Mouse (Mus musculus): ENCODE results near the gene Slc7a1. TPM values are rescaled to one million over a fixed set of nuclear protein-coding genes. Genes with fewer than 3 reads are reported as not detected.

Gene Slc7a1
- total RNA-seq, 2 experiments from 2014 or later = 1.3 to 2.2 TPM

DNA sequence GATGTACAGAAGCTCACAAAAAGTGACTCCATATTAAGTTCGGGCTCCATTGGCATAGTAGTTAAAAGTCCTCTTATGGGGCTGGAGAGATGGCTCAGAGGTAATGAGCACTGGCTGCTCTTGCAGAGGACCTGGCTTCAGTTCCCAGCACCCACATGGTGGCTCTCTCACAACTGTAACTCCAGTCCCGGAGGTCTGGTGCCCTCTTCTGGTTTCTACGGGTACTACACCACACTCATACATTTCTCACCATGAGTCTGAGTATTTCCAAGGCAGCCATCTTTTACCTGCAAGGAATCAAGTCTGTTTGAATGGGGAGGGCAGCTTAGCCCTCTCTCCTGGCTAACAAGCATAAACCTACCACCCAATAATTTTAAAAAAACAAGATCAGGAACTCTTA, 30.5 kb downstream of the Slc7a1 start:
- no peak for DNase-seq (ENCODE audit: low spot score)

DNA sequence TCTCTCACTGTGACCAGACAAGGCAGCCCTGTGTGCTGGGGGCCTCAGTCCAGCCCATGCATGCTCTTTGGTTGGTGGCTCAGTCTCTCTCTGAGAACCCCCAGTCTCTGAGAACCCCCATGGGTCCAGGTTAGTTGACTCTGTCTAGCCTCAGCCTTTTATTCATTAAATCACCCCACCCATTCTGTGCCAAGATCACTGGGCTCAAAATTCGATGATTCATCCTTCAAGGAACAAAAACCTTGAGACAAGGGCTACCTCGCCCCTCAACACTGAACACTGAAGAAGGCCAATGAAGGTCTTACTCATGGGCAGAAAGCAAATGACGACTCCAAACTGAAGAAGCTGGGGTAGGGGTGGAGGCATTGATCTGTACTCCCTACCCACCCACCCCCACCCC, 31.9 kb downstream of the Slc7a1 start:
- DNase-seq (ENCODE audit: low spot score) = no peak

DNA sequence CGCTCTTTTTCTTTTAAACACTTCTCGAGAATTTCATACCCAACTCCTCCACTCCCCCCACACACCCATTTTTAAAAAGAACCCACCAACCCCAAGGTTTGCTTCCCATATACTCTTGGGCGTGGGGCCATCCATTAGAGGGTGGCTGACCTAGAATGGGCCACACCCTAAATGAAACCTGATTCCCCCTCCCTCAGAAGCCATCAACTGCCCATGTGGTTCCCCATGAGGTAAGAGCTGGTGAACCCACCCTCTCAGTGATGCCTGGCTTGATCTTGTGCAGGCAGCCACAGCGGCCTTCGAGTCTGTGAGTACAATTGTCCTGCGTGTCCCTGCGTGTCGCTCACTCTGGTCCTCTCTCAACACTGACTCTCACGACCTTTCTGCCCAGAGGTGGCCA, 33.2 kb downstream of the Slc7a1 start:
- DNase-seq (ENCODE audit: low spot score) = no peak

DNA sequence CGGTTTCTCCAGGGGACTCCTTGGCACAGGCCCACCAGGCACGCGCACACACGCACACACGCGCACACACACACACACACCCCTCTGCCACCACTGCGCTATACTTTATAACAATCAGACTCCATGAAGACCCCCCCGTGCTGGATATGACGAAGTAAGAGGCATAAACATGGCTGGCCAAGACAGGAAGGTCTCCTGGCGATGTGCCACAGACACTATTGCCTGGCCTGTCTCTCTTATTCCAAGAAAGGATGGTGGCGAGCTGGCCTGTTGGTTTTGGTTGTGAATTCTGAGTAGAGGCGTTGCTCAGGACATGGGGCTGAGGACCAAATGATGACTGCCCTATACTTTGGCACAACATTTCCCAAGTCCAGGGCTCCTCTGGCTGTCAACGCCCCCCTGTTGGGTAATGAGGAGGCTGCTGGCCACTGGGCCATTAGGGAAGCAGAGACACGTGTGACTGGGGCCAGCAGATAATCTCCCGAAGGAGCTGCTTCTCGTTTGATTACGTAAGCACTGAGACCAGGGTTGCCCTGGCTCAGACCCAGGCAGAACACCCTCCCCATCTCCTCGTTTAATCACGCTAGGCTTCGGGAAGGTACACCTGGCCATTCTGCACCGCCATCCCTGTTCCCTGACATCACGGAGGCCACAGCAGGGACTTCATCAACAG, 36.1 kb downstream of the Slc7a1 start:
- no peak for DNase-seq (ENCODE audit: low spot score)

DNA sequence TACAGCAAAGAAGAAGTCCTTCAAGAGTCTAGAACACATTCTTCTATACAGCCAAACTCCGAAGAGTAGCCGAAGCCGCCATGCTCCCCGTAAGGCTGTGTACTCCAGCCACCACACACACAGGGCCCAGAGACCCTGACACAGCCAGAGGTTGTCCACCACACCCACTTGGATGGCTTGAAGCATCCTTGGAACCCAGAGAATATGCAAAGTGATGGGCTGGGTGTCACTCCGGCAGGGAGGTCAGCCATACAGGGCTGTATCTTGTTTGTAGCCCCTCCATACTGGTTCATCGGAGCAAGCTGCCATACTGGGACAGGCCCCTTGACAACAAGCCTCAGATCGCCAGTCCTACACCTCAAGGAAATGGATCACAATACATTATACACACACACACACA, 37.4 kb downstream of the Slc7a1 start:
- DNase-seq (ENCODE audit: low spot score) = no peak

DNA sequence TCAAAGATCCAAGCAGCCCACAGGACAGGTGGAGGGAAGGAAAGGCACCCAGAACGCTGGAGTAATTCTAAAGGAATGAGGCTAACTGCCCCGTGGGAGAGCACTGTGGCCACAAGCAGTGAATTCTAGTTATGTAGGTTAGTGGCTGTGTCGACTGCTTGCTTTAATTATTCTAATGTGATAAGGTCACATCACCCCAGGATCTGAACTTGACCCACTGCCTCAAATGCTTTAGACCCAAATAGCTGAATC, 38.0 kb downstream of the Slc7a1 start:
- no peak for DNase-seq (ENCODE audit: low spot score)

DNA sequence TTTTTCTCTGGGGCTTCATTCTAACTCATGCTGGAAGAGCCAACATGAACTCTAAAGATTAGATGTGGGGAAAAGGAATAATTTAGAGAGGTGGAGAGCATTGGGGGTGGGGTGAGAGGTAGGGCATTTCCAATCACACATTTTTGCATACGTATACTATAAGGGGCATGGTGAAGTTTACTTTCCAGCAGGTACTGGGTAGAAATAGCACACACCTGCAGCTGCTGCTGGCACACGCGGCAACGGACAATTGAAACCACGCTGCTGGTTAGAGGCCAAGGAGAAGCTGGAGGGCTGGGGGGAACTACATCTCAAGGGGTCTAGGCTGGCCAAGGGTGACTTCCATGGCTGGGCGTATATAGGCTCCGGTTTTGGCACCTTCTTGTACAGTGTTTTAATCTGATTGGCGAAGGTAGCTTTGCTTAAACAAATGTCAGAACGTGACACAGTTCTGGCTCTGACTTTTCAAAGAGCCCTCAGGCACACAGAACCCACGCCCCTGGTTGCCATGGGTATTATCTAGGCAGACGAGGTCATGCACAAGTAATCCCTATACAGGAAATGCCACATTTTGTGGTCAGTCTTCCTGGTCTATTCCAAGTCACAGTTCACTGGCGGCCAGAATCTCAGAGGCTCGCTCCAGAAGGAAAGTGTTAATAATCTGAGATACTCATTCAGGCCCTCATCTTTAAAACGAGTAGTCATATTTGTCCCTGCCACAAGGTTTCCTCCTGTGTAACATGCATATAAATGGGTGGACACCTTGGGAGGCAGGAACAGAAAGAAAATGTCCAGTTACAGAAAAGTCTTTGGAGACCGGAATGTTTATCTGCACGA, 38.6 kb downstream of the Slc7a1 start:
- no peak for DNase-seq (ENCODE audit: low spot score)

DNA sequence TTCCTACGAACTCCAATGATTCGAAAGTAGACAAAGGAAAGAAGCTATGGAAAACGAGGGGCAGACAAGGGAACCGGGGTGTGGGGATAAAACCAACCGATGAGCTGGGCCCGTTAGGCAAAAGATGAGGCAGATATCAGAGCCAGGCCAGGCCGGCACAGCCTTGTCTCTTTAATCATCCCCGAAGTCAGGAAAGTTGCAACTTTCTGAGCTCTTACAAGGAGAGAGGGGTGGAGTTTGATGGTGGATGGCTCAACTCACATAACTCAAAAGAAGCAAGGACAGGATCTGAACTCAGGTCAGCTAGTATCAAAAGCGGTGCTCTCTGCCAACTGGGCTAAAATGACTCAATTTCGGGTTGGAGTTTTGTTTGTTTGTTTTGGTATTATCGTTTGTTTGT, 40.6 kb downstream of the Slc7a1 start:
- DNase-seq (ENCODE audit: low spot score) = no peak

DNA sequence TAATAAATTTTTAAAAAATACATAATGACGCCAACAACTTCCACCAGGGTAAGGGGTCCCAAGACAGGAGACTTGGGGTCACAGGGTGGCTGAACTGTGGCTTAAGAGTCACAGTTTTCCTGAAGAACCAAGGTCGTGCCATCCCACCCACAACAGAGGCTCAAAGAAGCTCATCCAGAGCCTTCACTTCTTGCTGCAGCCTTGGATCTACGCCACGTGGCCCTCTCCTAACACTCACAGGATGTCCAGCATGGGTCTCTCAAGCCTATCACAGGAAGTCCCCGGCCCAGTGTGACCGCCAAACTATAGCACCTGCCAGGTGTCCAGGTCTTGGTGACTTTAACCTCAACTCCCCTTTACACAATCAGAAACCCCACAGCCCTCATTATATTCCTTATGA, 42.5 kb downstream of the Slc7a1 start:
- DNase-seq (ENCODE audit: low spot score) = no peak

DNA sequence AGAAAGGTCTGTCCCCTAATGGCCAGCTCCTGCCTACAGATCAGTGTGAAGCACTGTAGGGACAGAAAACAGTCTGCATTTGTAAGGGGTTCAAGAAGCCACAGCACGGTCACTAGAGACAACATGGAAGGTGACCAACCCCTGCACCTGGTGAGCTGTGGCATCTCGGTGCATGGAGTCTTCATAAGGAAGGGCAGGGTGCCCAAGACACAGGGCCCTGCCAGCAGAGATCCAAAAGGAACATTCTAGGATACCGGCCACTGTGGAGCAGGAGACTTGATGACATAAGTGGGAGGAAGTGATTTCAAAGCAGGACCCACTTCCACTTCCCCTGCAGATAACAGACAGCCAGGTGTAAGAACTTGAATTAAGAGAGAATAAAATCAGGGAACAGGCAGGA, 43.9 kb downstream of the Slc7a1 start:
- DNase-seq (ENCODE audit: low spot score) = no peak

DNA sequence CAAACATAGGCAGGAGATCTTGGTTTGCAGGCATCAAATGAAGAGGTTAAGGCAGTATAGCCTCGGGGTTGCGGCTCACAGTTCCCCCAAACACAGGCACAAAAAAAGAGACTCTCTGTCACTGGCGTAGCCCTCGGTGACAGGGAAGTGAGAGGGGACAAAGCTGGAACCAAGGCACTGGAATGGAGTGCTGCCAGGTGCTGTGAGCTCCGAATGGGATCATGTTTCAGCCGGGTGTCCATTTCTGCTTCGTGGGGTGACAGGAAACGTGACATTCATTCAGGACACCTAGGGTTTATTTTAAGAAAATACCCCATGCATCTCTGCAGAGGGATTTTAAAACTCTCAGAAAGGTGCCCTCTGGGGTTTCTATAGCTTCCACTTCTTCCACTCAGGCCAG, 45.2 kb downstream of the Slc7a1 start:
- DNase-seq (ENCODE audit: low spot score) = no peak

DNA sequence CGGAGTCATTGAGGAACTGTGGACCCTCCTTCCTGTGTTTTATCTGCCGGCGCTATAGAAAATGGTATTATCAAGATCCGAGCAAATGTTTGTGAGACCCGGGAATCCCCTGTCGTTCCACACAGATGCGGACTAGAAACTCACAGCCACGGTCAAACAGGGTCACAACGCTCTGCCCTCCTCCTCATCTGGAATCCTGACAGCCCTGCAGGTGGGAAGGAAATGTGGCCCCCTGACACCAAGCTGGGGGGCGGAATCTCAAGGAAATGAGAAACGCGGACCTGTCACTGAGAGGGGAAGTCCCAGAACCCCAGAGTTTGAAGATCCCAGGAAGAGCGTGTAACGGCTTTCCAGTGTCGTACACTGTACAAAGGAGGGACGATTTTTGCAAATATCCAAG, 46.3 kb downstream of the Slc7a1 start:
- no peak for DNase-seq (ENCODE audit: low spot score)

DNA sequence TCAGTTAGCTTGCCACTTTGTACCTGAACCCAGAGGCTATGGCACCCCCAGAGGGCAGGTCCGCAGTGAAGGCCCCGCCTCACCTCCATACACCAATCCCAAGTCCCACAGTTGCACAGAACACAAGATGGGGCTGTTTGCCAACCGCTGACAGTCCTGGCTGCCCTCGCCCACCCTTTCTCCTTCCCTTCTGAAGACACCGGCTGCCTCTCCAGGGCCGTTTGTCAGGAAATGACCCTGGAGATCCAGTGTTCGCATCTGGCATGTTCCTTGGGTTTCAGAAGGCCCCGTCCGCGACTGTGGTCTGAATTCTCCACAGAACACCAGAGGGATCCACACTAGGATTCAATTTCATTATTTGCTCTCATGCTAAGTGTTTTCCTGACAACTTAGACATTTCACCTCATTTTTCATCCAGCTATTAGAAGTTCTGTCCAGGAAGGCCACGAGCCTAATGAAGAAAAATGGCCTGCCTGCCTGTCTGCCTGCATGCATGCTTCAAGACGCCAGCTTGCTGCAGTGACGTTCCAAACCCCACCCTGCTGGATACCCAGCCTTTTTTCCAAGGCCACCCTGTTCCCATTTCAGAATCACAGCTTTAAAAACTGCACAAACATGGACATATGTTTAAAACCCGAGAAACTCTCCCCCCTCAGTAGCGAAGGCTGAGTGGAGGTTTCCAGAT, 50.2 kb downstream of the Slc7a1 start:
- DNase-seq (ENCODE audit: low spot score) = no peak

DNA sequence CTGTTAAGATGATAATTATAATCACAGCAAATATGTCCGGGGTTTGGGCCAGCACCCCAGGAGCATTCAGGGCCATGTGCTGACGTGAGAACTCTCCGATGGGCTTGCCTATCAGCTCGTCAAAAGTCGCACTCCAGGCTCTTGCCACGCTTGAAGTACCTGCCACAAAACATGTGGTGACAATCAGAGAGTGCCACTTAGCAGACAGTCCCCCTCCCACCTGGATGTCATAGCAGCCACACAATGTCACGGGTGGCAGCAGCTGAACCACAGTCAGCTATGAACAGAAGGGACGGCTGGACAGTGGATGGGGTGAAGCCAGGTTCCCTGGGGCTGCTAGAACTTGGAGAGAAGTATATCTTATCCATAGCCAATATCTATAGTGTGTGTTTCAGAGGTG, 51.6 kb downstream of the Slc7a1 start:
- no peak for DNase-seq (ENCODE audit: low spot score)

DNA sequence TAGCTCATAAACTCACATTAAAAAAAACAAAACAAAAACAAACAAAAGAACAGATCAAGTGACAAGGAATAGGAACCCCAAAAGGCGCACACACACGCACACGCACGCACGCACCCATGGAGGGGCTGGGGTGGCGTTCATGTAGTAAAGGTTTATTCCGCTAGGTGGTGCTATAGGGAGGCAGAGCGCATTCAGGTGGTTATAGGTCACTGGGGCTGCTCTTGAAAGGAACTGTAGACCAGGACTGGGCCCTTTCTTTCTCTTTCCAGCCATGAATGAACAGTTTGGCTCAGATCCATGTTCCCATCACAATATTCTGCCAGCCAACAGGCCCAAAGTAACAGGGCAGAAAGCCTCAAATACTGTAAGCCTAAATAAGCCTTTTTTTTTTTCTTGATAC, 53.2 kb downstream of the Slc7a1 start:
- no peak for DNase-seq (ENCODE audit: low spot score)

DNA sequence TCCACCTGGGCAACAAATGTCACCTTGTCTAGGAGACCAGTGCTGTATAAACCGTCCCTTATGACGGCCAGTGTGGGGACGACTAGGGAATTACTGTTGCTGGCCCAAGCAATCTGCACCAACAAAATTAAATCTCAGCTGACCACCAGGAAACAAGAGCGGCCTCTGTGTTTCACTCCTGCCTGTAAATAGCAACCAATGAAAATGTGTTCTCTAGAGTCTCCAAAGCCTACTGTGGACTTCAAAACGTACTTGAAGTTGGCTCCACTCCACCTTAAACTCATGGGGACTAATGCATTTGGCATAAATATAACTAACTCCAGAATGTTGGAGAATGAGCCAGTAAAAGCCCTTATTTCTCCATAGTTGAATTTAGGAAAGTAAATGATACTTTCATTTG, 55.3 kb downstream of the Slc7a1 start:
- DNase-seq (ENCODE audit: low spot score) = no peak

DNA sequence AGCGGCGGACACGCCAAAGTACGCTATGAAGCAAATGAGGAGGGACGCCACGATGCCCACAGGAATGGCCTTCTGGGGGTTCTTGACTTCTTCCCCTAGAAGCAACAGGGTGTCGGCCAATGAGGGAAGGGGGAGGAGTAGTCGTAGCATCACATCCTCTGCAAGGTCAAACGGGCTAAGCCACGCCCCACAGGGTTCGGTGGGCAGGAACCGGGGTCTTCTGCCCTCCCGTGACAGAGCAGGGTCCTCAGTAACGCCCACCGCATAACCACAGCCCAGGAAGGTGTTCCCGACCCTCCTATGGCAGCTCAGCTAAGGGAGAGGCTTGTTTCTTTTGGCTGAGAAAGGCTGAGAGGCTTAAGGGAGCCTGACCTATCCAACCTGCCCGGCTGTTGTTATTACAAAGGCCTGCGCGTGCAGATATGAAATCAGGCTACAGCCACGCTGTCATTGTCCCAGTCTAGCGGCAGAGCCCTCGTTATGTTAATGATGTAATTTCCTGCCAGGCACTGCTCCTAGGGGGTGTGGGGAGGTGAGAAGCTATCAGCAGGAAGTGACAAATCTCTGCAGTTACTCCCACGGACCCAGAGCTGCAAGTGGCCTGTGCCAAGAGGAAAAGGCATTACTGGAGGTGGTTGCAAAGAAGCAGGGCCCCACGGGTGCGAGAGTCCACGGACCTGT, 57.5 kb downstream of the Slc7a1 start:
- no peak for DNase-seq (ENCODE audit: low spot score)

DNA sequence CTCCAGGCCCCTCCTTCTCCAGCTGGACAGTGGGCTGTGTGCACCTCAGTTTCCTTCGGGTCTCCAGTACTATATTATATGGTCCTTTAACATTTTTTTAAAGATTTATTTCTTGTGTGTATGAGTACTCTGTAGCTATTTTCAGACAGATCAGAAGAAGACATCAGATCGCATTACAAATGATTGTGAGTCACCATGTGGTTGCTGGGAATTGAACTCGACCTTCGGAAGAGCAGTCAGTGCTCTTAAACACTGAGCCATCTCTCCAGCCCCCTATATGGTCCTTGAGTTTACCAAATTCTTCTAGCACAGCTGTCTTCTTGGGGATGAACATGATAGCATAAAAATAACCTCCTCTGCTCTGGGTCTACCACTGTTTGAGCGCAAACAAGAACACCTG, 60.6 kb downstream of the Slc7a1 start:
- no peak for DNase-seq (ENCODE audit: low spot score)

DNA sequence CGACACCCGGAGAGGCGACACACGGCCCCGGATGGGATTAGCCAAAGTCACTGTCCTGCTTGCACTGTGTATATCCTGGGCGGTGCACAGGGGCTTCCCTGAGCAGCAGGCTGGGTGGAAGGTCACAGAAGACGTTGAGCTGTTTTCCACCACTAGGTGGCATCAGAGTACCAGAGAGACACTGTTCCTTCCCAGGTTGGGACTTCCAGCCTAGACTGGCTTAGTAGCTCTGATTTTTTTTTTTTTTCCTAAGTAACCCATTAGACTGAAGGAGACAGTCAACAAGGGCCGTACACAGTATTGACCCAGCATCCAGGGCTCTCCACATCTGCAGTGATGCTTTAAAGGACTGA, 67.1 kb downstream of the Slc7a1 start:
- DNase-seq (ENCODE audit: low spot score) = peak; percentile 70

DNA sequence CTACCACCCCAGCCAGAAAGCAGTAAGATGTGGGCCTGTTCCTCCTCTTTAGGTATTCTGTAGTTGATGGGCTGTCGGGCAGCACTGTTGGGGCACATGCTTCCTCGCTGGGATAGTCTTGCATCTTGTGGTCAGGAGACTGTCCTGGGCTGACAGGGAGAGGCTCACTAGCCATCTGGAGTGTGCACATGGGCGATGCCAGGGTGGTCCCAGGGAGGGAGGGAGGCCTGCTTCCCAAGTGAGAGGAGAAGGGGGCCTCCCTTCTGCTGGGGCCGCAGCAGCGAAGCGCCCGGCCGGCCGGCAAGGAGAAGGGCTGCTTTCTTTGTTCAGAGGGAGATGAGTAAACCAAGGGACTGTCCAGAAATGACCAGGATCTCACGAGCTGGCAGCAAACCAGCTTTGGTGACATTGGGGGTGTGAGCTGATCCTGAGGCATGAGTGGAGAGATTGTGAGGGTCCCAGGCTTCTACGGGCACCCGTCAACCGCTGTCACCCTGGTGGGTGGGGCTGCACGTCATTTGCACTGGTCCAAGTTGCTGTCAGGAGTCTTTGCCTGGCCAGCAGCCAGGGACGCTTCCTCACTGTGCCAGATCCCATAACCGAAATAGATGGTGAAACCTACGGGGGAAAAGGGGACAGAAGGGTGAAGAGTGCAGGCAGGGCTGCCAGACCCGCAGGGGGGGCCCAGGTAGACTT, 67.6 kb downstream of the Slc7a1 start:
- DNase-seq (ENCODE audit: low spot score) = no peak

DNA sequence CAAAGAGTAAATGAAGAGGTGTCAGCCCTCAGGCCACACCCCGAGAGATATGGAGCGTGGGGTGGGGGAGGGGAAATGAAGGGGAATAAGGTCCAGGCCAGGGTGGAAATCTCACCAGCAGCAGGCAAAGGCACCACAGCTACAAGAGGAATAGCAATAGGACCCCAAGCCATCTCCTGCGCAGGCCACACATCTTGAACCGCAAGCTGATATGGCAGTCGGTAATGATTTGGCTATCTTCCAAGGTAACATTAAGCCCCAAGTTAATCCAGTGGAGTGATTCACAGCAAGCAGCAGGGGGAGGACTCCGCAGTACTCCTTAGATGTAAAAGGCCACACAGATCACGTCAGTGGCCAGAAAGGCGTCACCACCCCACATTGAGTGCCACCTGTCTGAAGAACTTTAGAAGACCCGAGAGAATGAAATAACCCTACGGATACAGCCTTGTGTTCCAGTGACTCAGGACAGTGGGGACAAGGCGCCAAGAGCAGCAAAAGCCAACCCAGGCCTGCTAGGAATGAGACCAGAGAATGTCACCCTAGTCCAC, 68.4 kb downstream of the Slc7a1 start:
- no peak for DNase-seq (ENCODE audit: low spot score)

DNA sequence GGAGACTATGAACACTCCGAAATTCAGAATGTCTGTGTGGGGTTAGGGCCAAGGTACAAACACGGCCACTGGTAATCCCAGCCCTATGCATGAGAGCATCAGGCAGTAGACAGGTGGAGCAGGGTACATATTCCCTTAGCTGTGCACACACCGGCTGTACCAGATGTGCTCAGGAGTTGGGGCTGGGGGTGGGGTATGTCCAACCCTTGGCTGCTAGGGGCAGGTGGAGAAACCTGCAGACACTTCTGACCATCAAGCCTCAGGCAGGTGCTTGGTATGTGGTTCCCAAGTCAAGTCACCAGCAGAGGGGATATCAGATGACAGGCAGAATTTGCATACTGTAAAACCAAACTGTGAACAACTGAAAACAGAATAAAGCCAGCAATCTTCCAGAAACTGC, 70.7 kb downstream of the Slc7a1 start:
- no peak for DNase-seq (ENCODE audit: low spot score)
